ENCODE assay signal across 15 mouse cellular contexts in the genomic region with DNA sequence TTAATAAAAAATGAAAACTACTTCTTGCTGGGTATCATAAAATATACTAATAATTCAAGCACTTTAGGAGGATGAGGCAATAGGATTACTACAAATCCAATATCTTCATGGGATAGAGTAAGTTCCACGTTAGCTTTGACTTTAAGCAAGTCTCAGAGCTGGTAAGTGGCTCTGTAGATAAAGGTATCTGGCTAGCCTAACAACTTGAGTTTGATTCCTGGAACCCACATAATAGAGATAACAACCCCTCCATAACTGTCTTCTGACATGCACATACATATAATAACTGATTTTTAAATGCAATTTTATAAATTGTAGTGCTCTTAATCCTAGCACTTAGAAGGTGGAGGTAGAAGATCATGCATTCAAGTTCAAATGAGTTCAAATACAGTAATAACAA.
"Had no signal": no experiment of that assay in that cellular context is flagged by ENCODE, and none has a peak within 500 bp of the region (broad histone marks: within the 10 kb centered on the region; RNA-seq: fewer than 3 reads in every experiment).

No protein-coding gene starts in this region.

- DNase-seq: kidney, adult 11 months; kidney, adult 8-10 months; kidney, postnatal 25 days; layer of hippocampus, postnatal 36 days; lung, embryonic 14.5 days; midbrain, embryonic 14.5 days; thymus, adult 18-20 months; thymus, postnatal 36 days had no signal

- ATAC-seq: intestine, embryonic 15.5 days; lung, postnatal 0 days had no signal

- H3K4me1 ChIP-seq: intestine, embryonic 15.5 days; liver, embryonic 15.5 days; megakaryocyte, embryonic 14.5 days had no signal

- H3K4me2 ChIP-seq: intestine, embryonic 15.5 days; liver, embryonic 15.5 days; lung, embryonic 14.5 days; midbrain, embryonic 11.5 days had no signal

- H3K4me3 ChIP-seq: intestine, embryonic 15.5 days; left cerebral cortex, adult 2 months; liver, embryonic 15.5 days; megakaryocyte, embryonic 14.5 days had no signal

- H3K9ac ChIP-seq: intestine, embryonic 15.5 days; liver, embryonic 15.5 days; lung, embryonic 14.5 days had no signal

- H3K27me3 ChIP-seq: intestine, embryonic 15.5 days; liver, embryonic 15.5 days; megakaryocyte, embryonic 14.5 days had no signal

- H3K27ac ChIP-seq: intestine, embryonic 15.5 days; left cerebral cortex, adult 2 months; liver, embryonic 15.5 days; macrophage had no signal

- H3K9me3 ChIP-seq: intestine, embryonic 15.5 days; liver, embryonic 15.5 days had no signal
